Mouse (Mus musculus): ENCODE data around the gene Gucy2g.
"Not testable (repeated sequence)": the region's sequence is repeated elsewhere in the genome, so short reads cannot be mapped to it uniquely, and the experiment has no call there.

Gucy2g gene

DNA sequence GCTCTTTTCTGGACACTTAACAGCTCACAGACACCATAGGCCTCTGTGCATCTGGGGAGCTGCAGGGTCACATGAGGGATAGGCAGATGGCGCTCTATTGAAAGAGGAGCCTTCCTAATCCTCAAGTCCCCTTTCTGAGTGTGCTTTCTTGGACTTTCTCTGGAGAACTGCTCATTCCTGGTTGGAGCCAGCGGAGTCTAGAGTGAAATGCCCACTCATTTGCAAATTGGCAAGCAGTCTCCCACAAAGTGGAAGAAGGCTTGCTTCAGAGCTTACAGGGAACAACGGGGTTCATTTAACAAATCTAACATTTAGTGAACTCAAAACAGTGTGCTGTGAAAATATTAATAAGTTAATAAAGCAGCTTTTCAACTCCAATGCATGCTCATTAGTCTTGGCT is 63.9 kb downstream of the Gucy2g start:
- in situ Hi-C loops (cut with MboI; ENCODE audit: unreplicated experiment in 2 of 2) = no loop called here

- in situ Hi-C loops (cut with MboI; ENCODE audit: unreplicated experiment in 2 of 2) = no loop called here
Observed at GRCm38 (mm10) chr19:55171585-55171984, 69.5 kb downstream of the Gucy2g start.

- in situ Hi-C loops (cut with MboI; ENCODE audit: unreplicated experiment in 2 of 2) = no loop called here
Observed at GRCm38 (mm10) chr19:55170399-55170798, 70.6 kb downstream of the Gucy2g start.

GRCm38 (mm10) chr19:55169236-55169729 is 71.8 kb downstream of the Gucy2g start:
- in situ Hi-C loops (cut with MboI; ENCODE audit: unreplicated experiment in 2 of 2) = not testable (repeated sequence)

DNA sequence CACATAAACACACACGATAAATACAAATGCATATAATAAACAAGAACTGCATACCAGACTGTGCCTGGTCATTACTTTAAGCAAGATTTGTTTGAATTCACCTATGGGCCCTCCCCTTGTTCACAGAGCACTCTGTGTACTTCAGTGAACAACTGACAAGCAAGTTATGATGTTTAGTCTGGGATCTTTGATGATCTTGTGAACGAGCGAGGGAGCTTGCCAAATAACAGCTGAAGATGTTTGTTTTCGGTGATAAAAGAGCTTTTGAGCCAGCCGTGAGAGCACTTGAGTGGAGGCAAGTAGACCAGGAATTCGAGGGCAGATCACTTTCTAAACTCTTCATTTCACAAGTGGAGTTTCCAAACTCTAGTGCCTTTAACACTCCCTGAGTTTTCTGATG is 72.7 kb downstream of the Gucy2g start:
- in situ Hi-C loops (cut with MboI; ENCODE audit: unreplicated experiment in 2 of 2) = no loop called here

DNA sequence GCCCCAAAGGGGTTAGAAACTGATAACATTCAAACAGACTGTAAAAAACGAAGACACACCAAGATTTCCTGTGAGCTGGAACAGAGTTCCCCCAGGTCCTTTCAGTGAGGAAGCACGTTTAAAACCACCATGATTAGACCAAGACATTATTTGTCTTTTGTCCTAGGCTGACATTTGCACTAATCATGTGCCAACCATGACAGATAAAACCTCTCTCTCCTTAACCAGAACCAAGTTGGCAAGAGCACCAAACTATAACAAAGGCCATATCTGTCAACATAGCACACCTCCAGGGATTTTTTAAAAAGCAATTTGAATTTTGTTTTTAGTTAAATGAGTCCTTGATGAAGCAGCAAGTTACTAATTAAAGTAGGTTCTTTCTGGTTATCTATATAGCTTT is 73.3 kb downstream of the Gucy2g start:
- in situ Hi-C loops (cut with MboI; ENCODE audit: unreplicated experiment in 2 of 2) = no loop called here

GRCm38 (mm10) chr19:55166741-55167140 is 74.3 kb downstream of the Gucy2g start:
- in situ Hi-C loops (cut with MboI; ENCODE audit: unreplicated experiment in 2 of 2) = no loop called here

- in situ Hi-C loops (cut with MboI; ENCODE audit: unreplicated experiment in 2 of 2) = no loop called here
Observed at GRCm38 (mm10) chr19:55165954-55166353, 75.1 kb downstream of the Gucy2g start.

- in situ Hi-C loops (cut with MboI; ENCODE audit: unreplicated experiment in 2 of 2) = no loop called here
Observed at GRCm38 (mm10) chr19:55165183-55165865, 75.7 kb downstream of the Gucy2g start.

- in situ Hi-C loops (cut with MboI; ENCODE audit: unreplicated experiment in 2 of 2) = no loop called here
Observed at GRCm38 (mm10) chr19:55164162-55164561, 76.9 kb downstream of the Gucy2g start.

- in situ Hi-C loops (cut with MboI; ENCODE audit: unreplicated experiment in 2 of 2) = no loop called here
Observed at GRCm38 (mm10) chr19:55162271-55162670, 78.8 kb downstream of the Gucy2g start.

DNA sequence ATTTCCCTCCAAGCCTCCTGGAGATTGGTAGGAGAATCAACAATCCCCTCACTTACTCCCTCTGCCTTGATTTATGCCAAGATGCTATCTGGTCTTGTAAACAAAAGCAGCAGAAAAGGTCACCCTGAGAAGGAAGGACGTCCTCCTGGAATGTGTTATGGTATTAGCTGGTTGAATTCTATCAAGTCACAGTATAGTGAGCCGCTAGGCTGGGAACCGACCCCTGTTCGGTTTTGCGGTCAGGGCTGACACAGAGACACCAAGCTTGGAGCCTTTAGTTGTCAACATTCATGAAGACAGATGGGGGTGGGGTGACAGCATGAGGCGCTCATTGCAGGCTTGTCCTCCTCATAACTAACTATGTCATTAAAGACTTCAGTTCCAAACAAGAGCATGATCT is 81.2 kb downstream of the Gucy2g start:
- in situ Hi-C loops (cut with MboI; ENCODE audit: unreplicated experiment in 2 of 2) = no loop called here

GRCm38 (mm10) chr19:55158606-55159005 is 82.4 kb downstream of the Gucy2g start:
- in situ Hi-C loops (cut with MboI; ENCODE audit: unreplicated experiment in 2 of 2) = no loop called here

GRCm38 (mm10) chr19:55157029-55157428 is 84.0 kb downstream of the Gucy2g start:
- in situ Hi-C loops (cut with MboI; ENCODE audit: unreplicated experiment in 2 of 2) = no loop called here

DNA sequence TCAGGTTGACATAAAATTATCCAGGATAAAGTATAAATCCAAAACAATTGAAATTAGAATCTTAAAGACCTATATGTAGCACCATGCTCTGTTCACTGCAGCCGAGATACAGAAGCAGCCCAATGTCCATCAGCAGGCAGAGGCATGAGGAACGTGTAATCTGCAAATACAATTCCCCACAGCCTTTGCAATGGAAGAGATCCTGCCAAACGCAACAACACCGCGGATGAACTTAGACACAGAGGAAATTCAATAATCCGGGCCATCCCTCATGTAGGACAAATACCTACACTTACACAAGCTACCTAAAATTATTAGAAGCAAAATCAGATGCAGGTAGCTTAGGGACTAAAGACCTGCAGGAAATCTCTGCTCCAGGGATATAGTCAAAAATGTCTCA is 88.1 kb downstream of the Gucy2g start:
- in situ Hi-C loops (cut with MboI; ENCODE audit: unreplicated experiment in 2 of 2) = no loop called here

GRCm38 (mm10) chr19:55152274-55152673 is 88.8 kb downstream of the Gucy2g start:
- in situ Hi-C loops (cut with MboI; ENCODE audit: unreplicated experiment in 2 of 2) = not testable (repeated sequence)

- in situ Hi-C loops (cut with MboI; ENCODE audit: unreplicated experiment in 2 of 2) = loop anchor here in 1 of 2 experiments (5.0 kb wide), 1 partner anchor 43 kb away; no protein-coding TSS in a partner anchor
Observed at GRCm38 (mm10) chr19:55149646-55150045, 91.4 kb downstream of the Gucy2g start.

GRCm38 (mm10) chr19:55148109-55148508 is 92.9 kb downstream of the Gucy2g start:
- in situ Hi-C loops (cut with MboI; ENCODE audit: unreplicated experiment in 2 of 2) = loop anchor here in 1 of 2 experiments (5.0 kb wide), 1 partner anchor 44 kb away; no protein-coding TSS in a partner anchor
